Mouse (Mus musculus) myocyte (in vitro differentiated cells): Measurements from ENCODE around the gene Rpl36.

Experiments
- CEBPB ChIP-seq: IDR thresholded peaks from 2 replicates; pipeline ENCODE4 v1.6.1; 2011; ENCODE audit warnings: mild to moderate bottlenecking, moderate library complexity; ENCODE audit not compliant: poor library complexity, insufficient read depth, severe bottlenecking
- E2F4 ChIP-seq: IDR thresholded peaks from one replicate; pipeline ENCODE4 v1.6.1; 2011; ENCODE audit warnings: mild to moderate bottlenecking, control low read depth, moderate library complexity; ENCODE audit not compliant: insufficient read depth
- MAX ChIP-seq: IDR thresholded peaks from one replicate; pipeline ENCODE4 v1.6.1; 2011; ENCODE audit warnings: low read depth, mild to moderate bottlenecking, control low read depth
- MYOD1 ChIP-seq, 3 experiments: IDR thresholded peaks; one replicate each; pipeline ENCODE4 v1.6.1; 2011; ENCODE audit warnings: control low read depth in 2 of 3, low read depth in 2 of 3, mild to moderate bottlenecking in 2 of 3, moderate library complexity in 1 of 3; ENCODE audit not compliant: insufficient read length in 2 of 3, control insufficient read depth in 1 of 3
- MYOG ChIP-seq, 3 experiments: IDR thresholded peaks; one replicate each; pipeline ENCODE4 v1.6.1; 2011; ENCODE audit warnings: control low read depth in 2 of 3, low read depth in 2 of 3, mild to moderate bottlenecking in 2 of 3; ENCODE audit not compliant: insufficient read length in 2 of 3, control insufficient read depth in 1 of 3, insufficient read depth in 1 of 3
- POLR2A ChIP-seq: IDR thresholded peaks from one replicate; pipeline ENCODE4 v1.6.1; 2011; ENCODE audit warnings: low read depth, mild to moderate bottlenecking, control low read depth, moderate library complexity; ENCODE audit not compliant: insufficient read length
- POLR2AphosphoS2 ChIP-seq: IDR thresholded peaks from one replicate; pipeline ENCODE4 v1.6.1; 2011; ENCODE audit warnings: low read depth, control low read depth; ENCODE audit not compliant: insufficient read length
- REST ChIP-seq: IDR thresholded peaks from one replicate; pipeline ENCODE4 v1.6.1; 2011; ENCODE audit warnings: mild to moderate bottlenecking, control low read depth, moderate library complexity; ENCODE audit not compliant: insufficient read depth, insufficient read length
- SRF ChIP-seq: IDR thresholded peaks from one replicate; pipeline ENCODE4 v1.6.1; 2011; ENCODE audit warnings: low read depth; ENCODE audit not compliant: control insufficient read depth, insufficient read length
- TCF12 ChIP-seq: IDR thresholded peaks from one replicate; pipeline ENCODE4 v1.6.1; 2011; ENCODE audit warnings: mild to moderate bottlenecking, control low read depth; ENCODE audit not compliant: poor library complexity, insufficient read depth, severe bottlenecking
- TCF3 ChIP-seq: IDR thresholded peaks from one replicate; pipeline ENCODE4 v1.6.1; 2011; ENCODE audit warnings: low read depth, control low read depth; ENCODE audit not compliant: insufficient read length
- USF1 ChIP-seq: IDR thresholded peaks from one replicate; pipeline ENCODE4 v1.6.1; 2011; ENCODE audit warnings: low read depth, mild to moderate bottlenecking, control low read depth, moderate library complexity

DNA sequence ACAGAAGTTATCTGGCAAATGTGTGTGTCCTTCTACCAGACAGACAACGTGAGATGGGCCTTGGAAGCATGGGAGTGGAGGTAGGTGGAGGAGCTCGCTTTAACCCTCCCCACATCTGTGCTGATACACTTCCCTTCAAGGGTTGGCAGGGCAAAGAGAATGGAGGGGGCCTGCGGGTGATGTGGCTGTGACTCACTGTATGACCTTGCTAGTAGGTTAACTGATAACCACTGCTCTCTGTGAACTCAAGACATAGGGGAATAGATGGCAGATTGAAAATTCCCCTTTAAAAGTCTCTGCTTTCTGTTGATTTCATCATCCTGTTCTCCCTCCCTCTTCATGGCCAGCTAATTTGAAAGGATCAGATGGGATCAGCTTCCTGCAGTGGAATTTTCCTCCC, 12.3 kb downstream of the Rpl36 start:
- TF ChIP-seq TCF12 (no peak), MAX (no peak), POLR2A (peak; percentile 45), MYOD1 (IDR thresholded peaks at IDR 0.05; ENCODE audit: control insufficient read depth in 1 of 3, insufficient read length in 2 of 3, low read depth in 2 of 3) (no peak), TCF3 (no peak), POLR2AphosphoS2 (peak; percentile 79), MYOG (IDR thresholded peaks at IDR 0.05; ENCODE audit: control insufficient read depth in 1 of 3, insufficient read depth in 1 of 3, insufficient read length in 2 of 3, low read depth in 2 of 3) (no peak), USF1 (no peak), REST (no peak), E2F4 (no peak), CEBPB (peak; percentile 90), SRF (no peak)
